ENCODE assay signal across 8 mouse cellular contexts in the genomic region with DNA sequence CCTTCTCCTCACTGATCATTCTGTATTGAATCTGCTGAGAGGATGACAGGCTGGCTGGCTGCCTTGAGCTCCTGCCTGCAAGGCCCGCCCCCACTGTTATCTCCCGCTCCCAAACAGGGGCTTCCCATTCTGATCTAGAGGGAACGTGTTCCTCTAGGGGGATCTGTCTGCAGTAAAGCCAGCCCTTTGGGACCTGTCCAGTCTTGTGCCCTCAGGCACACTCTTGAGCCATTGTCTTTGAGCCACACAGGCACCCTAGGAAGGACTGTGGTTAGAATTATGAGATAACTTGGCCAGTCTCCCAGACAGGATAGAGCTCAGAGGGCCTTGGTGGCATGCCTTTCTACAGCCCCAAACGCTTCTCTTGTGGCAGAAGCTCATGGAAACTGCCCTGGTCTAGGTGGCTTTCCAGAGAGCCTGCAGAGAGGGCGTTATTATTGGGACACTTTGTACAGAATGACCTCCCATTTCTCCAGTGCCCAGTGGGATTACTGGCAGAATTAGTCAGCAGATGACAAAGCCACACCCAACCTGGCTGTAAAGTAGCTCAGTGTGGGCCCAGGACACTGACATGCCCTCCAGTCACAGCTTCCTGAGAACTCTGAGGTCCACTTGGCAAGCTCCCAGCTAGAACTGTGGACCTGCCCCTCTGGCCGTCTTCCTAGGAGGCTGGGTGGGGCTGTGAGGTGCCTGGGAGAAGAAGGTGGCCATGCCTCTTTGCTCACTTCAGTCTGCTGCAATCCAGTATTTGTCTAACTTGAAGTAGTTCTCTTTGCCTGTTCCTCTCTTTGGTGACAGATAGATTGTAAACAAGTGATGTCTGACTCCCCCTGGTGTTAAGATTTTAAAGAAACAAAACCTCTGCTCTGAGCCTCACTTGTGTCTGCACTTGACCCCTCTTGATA. TPM values are rescaled to one million over a fixed set of nuclear protein-coding genes. Genes with fewer than 3 reads are reported as not detected.
A peak's percentile ranks its signal among the peaks of the same experiment; 100 is the strongest.
DNase-seq lines count a peak whose midpoint lies in the region; ATAC-seq lines count a peak whose summit lies in the region.

No protein-coding gene starts in this region.

- H3K27ac ChIP-seq in hindbrain, embryonic 13.5 days: peak overlapping the region; percentile 58
- no peak overlapping the region for H3K27ac ChIP-seq in hindbrain, embryonic 10.5 days

- no peaks in the 10 kb centered on the region for H3K27me3 ChIP-seq in hindbrain, embryonic 13.5 days
- no peaks in the 10 kb centered on the region for H3K27me3 ChIP-seq in hindbrain, embryonic 10.5 days (ENCODE audit: insufficient read depth, poor library complexity, severe bottlenecking)
- H3K27me3 ChIP-seq in splenic B cell, adult 2 months (ENCODE audit: control insufficient read depth, insufficient read depth, low read length, poor library complexity, severe bottlenecking): no peaks in the 10 kb centered on the region

- WGBS in hindbrain, embryonic 13.5 days: 55% methylated on average over 6 of the region's 6 CpGs
- WGBS in hindbrain, embryonic 10.5 days: 70% methylated on average over 6 of the region's 6 CpGs

- DNase-seq in hindbrain, embryonic 10.5 days (ENCODE audit: low spot score): no peak
- peak; percentile 71 for DNase-seq in NIH3T3 (ENCODE audit: low read depth)
- peak; percentile 58 to 63 for DNase-seq in cerebellum, postnatal 10 days
- DNase-seq in heart, adult 8-10 months (ENCODE audit: low spot score): peak; percentile 80
- DNase-seq in kidney, adult 9 months: peak; percentile 93
- DNase-seq in lung, postnatal 14 days: peak; percentile 86
- DNase-seq in splenic B cell, adult 2 months (ENCODE audit: low read depth, low spot score): peak; percentile 69

- no peaks in the 10 kb centered on the region for H3K9me3 ChIP-seq in hindbrain, embryonic 13.5 days
- no peaks in the 10 kb centered on the region for H3K9me3 ChIP-seq in hindbrain, embryonic 10.5 days

- peaks cover 25% of the 10 kb centered on the region for H3K4me1 ChIP-seq in hindbrain, embryonic 13.5 days (replicated peaks)
- H3K4me1 ChIP-seq in hindbrain, embryonic 10.5 days (replicated peaks): no peaks in the 10 kb centered on the region

- ATAC-seq in hindbrain, embryonic 13.5 days (ENCODE audit: low FRiP score): peak; percentile 36; the same call in 1 of the 2 replicates

- no peak overlapping the region for H3K4me3 ChIP-seq in hindbrain, embryonic 13.5 days
- H3K4me3 ChIP-seq in hindbrain, embryonic 10.5 days: no peak overlapping the region

- no peak overlapping the region for H3K9ac ChIP-seq in hindbrain, embryonic 13.5 days

- H3K36me3 ChIP-seq in hindbrain, embryonic 13.5 days: peaks cover 48% of the 10 kb centered on the region
- H3K36me3 ChIP-seq in hindbrain, embryonic 10.5 days: peaks cover 75% of the 10 kb centered on the region
- H3K36me3 ChIP-seq in splenic B cell, adult 2 months (ENCODE audit: control insufficient read depth, insufficient read depth, low read length, poor library complexity, severe bottlenecking): no peaks in the 10 kb centered on the region

- no peak overlapping the region for H3K4me2 ChIP-seq in hindbrain, embryonic 13.5 days

RNA-seq across cellular contexts. Expression of a gene that starts 57.9 kb away (rescaled TPM):
- polyA plus RNA-seq in hindbrain, embryonic 13.5 days (2015; fragmentation: Nextera tagmentation; extraction: Ambion mirVana): 97.7 and 98.1 TPM in 2 replicates
- 122 and 139 TPM in 2 replicates for polyA plus RNA-seq in hindbrain, embryonic 10.5 days (2016; fragmentation: Nextera tagmentation; extraction: Ambion mirVana)
- 10 to 100 TPM; 36.6 to 37.8 (median 37.7) TPM for total RNA-seq in heart, adult 8-10 months (2022)

RNA-seq across cellular contexts. Expression of a gene that starts 58.8 kb away (rescaled TPM):
- 38.4 TPM in 2 replicates for polyA plus RNA-seq in hindbrain, embryonic 13.5 days (2015; fragmentation: Nextera tagmentation; extraction: Ambion mirVana)
- 44.0 and 45.7 TPM in 2 replicates for polyA plus RNA-seq in hindbrain, embryonic 10.5 days (2016; fragmentation: Nextera tagmentation; extraction: Ambion mirVana)
- 10 to 100 TPM; 41.9 to 54.9 (median 43.9) TPM for total RNA-seq in heart, adult 8-10 months (2022)
